Mouse (Mus musculus) kidney, embryonic 15.5 days (tissue): ENCODE results near the gene Spag6. TPM values are rescaled to one million over a fixed set of nuclear protein-coding genes. Genes with fewer than 3 reads are reported as not detected.

ENCODE experiments used
- ATAC-seq: fragments of 200-750 bp; cut with Nextera tagmentation; replicated peaks from 2 replicates; pipeline ENCODE4 v1.8.0; 2017; ENCODE audit warnings: moderate TSS enrichment; ENCODE audit not compliant: low FRiP score
- H3K27ac ChIP-seq: fragments of 300-500 bp; sonication (generic); 2 replicates; pipeline ENCODE4 v1.5.1; 2015; ENCODE audit warnings: mild to moderate bottlenecking, inconsistent platforms
- H3K27me3 ChIP-seq: fragments of 300-500 bp; sonication (generic); 2 replicates; pipeline ENCODE4 v1.6.1; 2015; ENCODE audit warnings: inconsistent platforms
- H3K36me3 ChIP-seq: fragments of 300-500 bp; sonication (generic); 2 replicates; pipeline ENCODE4 v1.6.1; 2015; ENCODE audit warnings: inconsistent platforms
- H3K4me1 ChIP-seq: fragments of 300-500 bp; sonication (generic); 2 replicates; pipeline ENCODE4 v1.6.1; 2015; ENCODE audit warnings: inconsistent platforms
- H3K4me2 ChIP-seq: fragments of 300-500 bp; sonication (generic); 2 replicates; pipeline ENCODE4 v1.6.1; 2015; ENCODE audit warnings: moderate library complexity, mild to moderate bottlenecking, inconsistent platforms
- H3K4me3 ChIP-seq: fragments of 300-500 bp; sonication (generic); replicated peaks from 2 replicates; pipeline ENCODE4 v1.5.1; 2015; ENCODE audit warnings: mild to moderate bottlenecking, inconsistent platforms
- H3K9ac ChIP-seq: fragments of 300-500 bp; sonication (generic); 2 replicates; pipeline ENCODE4 v1.6.1; 2015; ENCODE audit warnings: mild to moderate bottlenecking, inconsistent platforms
- H3K9me3 ChIP-seq: fragments of 300-500 bp; sonication (generic); replicated peaks from 2 replicates; pipeline ENCODE4 v1.6.1; 2016; ENCODE audit warnings: inconsistent platforms
- WGBS: fragments of 180-500 bp; shearing (Covaris S2); methylation state at CpG from one replicate; pipeline ENCODE4 v1.1.7; 2015; ENCODE audit warnings: mixed read lengths; 5-methylcytosine and 5-hydroxymethylcytosine counted together
- polyA plus RNA-seq: library from polyadenylated mRNA; unstranded; fragments of >200 nt; fragmentation: Nextera tagmentation; extraction: Ambion mirVana; gene quantifications from 2 replicates; pipeline ENCODE4 v1.2.1, GENCODE M21; 2015

Spag6 gene
- polyA plus RNA-seq, 1 experiment from 2014 or later = not detected

- Histone ChIP-seq H3K36me3 (no peaks in the 10 kb centered on the region), H3K4me3 (no peak overlapping the region), H3K9me3 (no peaks in the 10 kb centered on the region), H3K27me3 (no peaks in the 10 kb centered on the region), H3K4me2 (no peak overlapping the region), H3K4me1 (no peaks in the 10 kb centered on the region), H3K27ac (no peak overlapping the region), H3K9ac (no peak overlapping the region)
- WGBS = 35% methylated on average over 2 of the region's 2 CpGs
- no peak for ATAC-seq
Observed at GRCm38 (mm10) chr2:18756144-18756543, 62.3 kb downstream of the Spag6 start.

DNA sequence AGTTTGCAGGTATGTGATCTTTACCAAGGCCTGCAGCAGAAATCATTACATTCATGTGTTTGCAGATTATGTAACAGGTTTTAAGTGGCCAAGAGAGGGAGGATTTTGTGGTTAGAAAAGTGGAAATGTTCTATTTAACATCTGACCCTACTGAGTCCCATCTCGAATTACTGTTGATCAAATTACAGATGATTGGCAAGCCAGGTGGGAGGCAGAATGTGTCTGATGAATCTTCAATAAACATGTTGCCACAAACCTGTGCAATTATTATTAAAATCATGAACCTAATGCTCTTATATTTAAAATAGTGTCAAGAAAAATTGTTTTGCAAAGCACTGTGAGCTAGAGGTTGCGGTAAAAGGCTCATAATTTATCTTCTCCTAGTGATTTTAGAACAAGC, 71.0 kb downstream of the Spag6 start:
- ATAC-seq = no peak

DNA sequence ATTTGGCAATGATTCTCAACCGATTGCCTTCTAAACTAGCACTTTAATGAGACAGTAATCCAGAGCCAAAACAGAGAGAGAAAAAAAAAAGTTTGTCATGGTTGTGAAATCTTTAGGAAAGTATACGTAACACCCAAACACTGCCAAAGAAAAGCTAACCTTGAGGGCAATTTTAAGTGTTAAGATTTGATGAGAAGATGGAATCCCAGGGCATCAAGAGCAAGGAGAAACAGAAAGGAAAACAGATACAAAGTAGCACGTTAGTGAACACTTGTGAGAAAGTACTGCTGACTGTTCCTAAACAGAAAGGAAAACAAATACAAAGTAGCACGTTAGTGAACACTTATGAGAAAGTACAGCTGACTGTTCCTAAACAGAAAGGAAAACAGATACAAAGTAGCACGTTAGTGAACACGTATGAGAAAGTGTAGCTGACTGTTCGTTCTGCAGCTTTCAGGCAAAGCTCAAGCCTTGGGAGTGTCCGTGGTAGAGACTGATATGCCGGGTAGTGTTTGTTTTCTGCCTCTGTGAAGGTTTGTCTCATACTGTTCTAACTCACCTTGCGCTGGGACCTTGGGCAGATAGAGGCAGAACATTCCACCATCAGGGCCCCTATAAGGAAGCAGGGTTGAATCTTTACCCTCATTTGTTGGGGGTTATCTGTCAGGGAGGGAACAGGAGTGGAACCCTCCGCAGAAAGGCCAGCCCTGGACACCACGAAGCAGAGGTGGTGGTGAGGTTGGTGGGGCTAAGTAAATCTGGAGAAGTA, 71.8 kb downstream of the Spag6 start:
- WGBS = 43% methylated on average over 12 of the region's 12 CpGs
- H3K9me3 ChIP-seq = no peaks in the 10 kb centered on the region
- H3K27ac ChIP-seq = peak overlapping the region; percentile 96; the same call in 1 of the 2 replicates
- H3K36me3 ChIP-seq = no peaks in the 10 kb centered on the region
- H3K4me1 ChIP-seq = peaks cover 10% of the 10 kb centered on the region
- ATAC-seq = no peak
- peak overlapping the region; percentile 6 for H3K4me3 ChIP-seq
- H3K27me3 ChIP-seq = no peaks in the 10 kb centered on the region
- H3K9ac ChIP-seq = no peak overlapping the region
- H3K4me2 ChIP-seq = peak overlapping the region; percentile 80

More for the DNA sequence above, 71.0 kb downstream of the Spag6 start:
- Histone ChIP-seq H3K27me3 (no peaks in the 10 kb centered on the region), H3K36me3 (no peaks in the 10 kb centered on the region), H3K4me3 (no peak overlapping the region), H3K9me3 (no peaks in the 10 kb centered on the region), H3K4me2 (no peak overlapping the region), H3K4me1 (peaks cover 10% of the 10 kb centered on the region), H3K27ac (no peak overlapping the region), H3K9ac (no peak overlapping the region)
- 55% methylated on average over 2 of the region's 2 CpGs for WGBS

GRCm38 (mm10) chr2:18766441-18766820, 72.6 kb downstream of the Spag6 start:
- Histone ChIP-seq H3K9me3 (no peaks in the 10 kb centered on the region), H3K4me2 (peak overlapping the region; percentile 80), H3K27me3 (no peaks in the 10 kb centered on the region), H3K4me3 (peak overlapping the region; percentile 69), H3K27ac (peak overlapping the region; percentile 96), H3K9ac (peak overlapping the region; percentile 83), H3K36me3 (no peaks in the 10 kb centered on the region), H3K4me1 (peaks cover 10% of the 10 kb centered on the region)
- 33% methylated on average over 4 of the region's 4 CpGs for WGBS
- ATAC-seq = 0 out of 2 replicates have a peak, but pooled peaks have one; percentile 13

GRCm38 (mm10) chr2:18766821-18767541, 73.1 kb downstream of the Spag6 start:
- peak overlapping the region; percentile 80 for H3K4me2 ChIP-seq
- peak overlapping the region; percentile 69 for H3K4me3 ChIP-seq
- H3K9me3 ChIP-seq = no peaks in the 10 kb centered on the region
- no peaks in the 10 kb centered on the region for H3K36me3 ChIP-seq
- ATAC-seq = peak; percentile 91
- H3K27ac ChIP-seq = peak overlapping the region; percentile 96
- peaks cover 10% of the 10 kb centered on the region for H3K4me1 ChIP-seq
- no peaks in the 10 kb centered on the region for H3K27me3 ChIP-seq
- under 1% methylated on average over 56 of the region's 56 CpGs for WGBS
- peak overlapping the region; percentile 83 for H3K9ac ChIP-seq

GRCm38 (mm10) chr2:18768414-18768813, 74.6 kb downstream of the Spag6 start:
- no peak overlapping the region for H3K4me2 ChIP-seq
- H3K9me3 ChIP-seq = no peaks in the 10 kb centered on the region
- H3K27me3 ChIP-seq = no peaks in the 10 kb centered on the region
- H3K9ac ChIP-seq = no peak overlapping the region
- peaks cover 10% of the 10 kb centered on the region for H3K4me1 ChIP-seq
- H3K27ac ChIP-seq = no peak overlapping the region
- no peak for ATAC-seq
- no peak overlapping the region for H3K4me3 ChIP-seq
- 92% methylated on average over 2 of the region's 2 CpGs for WGBS
- H3K36me3 ChIP-seq = no peaks in the 10 kb centered on the region

- 58% methylated on average over 8 of the region's 8 CpGs for WGBS
- H3K9me3 ChIP-seq = no peaks in the 10 kb centered on the region
- H3K36me3 ChIP-seq = no peaks in the 10 kb centered on the region
- no peak overlapping the region for H3K27ac ChIP-seq
- H3K9ac ChIP-seq = no peak overlapping the region
- no peak for ATAC-seq
- no peaks in the 10 kb centered on the region for H3K4me1 ChIP-seq
- H3K4me2 ChIP-seq = no peak overlapping the region
- 0 out of 2 replicates have a peak, but pooled peaks cover 4% of the 10 kb centered on the region for H3K27me3 ChIP-seq
- H3K4me3 ChIP-seq = no peak overlapping the region
Observed at GRCm38 (mm10) chr2:18772413-18772812, 78.6 kb downstream of the Spag6 start.

DNA sequence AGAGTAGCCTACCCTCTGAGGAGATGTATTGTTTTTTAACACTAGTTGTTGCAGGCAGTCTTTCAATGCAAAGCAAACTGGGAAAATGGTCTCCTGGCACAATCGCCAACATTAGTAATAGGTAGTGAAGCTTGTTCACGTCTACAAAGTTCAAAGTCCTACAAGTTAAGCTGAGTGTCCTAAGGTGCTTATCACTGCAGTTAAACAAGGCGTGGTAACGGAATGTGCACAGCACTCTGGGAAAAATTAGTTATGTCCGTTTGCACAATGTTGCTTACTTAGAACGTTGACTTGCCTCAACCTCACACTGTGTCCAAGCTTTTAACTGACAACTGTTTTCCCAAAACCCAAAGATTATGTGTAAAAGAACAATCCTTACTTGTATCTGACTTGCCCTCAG, 80.5 kb downstream of the Spag6 start:
- H3K27ac ChIP-seq = no peak overlapping the region
- no peaks in the 10 kb centered on the region for H3K9me3 ChIP-seq
- WGBS = 84% methylated on average over 6 of the region's 6 CpGs
- H3K36me3 ChIP-seq = no peaks in the 10 kb centered on the region
- no peak for ATAC-seq
- 0 out of 2 replicates have a peak, but pooled peaks cover 4% of the 10 kb centered on the region for H3K27me3 ChIP-seq
- H3K4me2 ChIP-seq = no peak overlapping the region
- H3K4me3 ChIP-seq = no peak overlapping the region
- H3K4me1 ChIP-seq = peaks cover 6% of the 10 kb centered on the region; the same call in 1 of the 2 replicates
- no peak overlapping the region for H3K9ac ChIP-seq

DNA sequence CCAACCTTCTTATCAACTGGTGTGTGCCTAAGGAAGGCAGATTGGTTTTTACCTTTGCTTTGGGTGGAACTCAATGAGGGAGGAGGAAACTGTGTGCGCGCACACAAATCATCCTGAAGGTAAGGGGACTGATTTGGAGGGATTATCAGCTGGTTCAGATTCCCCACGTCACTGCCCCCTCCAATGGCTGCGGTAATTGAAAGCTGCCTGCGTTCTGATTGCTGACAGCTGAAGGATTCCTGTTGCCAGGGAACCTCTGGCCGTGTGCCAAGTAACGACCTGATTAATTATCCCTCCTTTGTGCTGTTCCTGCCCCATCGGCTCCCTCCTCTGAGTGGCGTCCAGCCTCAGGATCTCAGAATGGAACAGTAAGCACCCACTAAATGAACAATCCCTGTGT, 84.4 kb downstream of the Spag6 start:
- Histone ChIP-seq H3K9me3 (no peaks in the 10 kb centered on the region), H3K4me1 (peaks cover 6% of the 10 kb centered on the region; the same call in 1 of the 2 replicates), H3K9ac (no peak overlapping the region), H3K36me3 (no peaks in the 10 kb centered on the region), H3K4me3 (no peak overlapping the region), H3K27ac (no peak overlapping the region), H3K4me2 (peak overlapping the region; percentile 14; the same call in 1 of the 2 replicates), H3K27me3 (0 out of 2 replicates have a peak, but pooled peaks cover 4% of the 10 kb centered on the region)
- no peak for ATAC-seq
- WGBS = 19% methylated on average over 9 of the region's 9 CpGs

- Histone ChIP-seq H3K36me3 (no peaks in the 10 kb centered on the region), H3K9me3 (no peaks in the 10 kb centered on the region), H3K4me3 (no peak overlapping the region), H3K27me3 (0 out of 2 replicates have a peak, but pooled peaks cover 4% of the 10 kb centered on the region), H3K4me2 (no peak overlapping the region), H3K27ac (no peak overlapping the region), H3K9ac (no peak overlapping the region), H3K4me1 (peaks cover 6% of the 10 kb centered on the region; the same call in 1 of the 2 replicates)
- no peak for ATAC-seq
- WGBS = 57% methylated on average over 3 of the region's 3 CpGs
Observed at GRCm38 (mm10) chr2:18779830-18780229, 86.0 kb downstream of the Spag6 start.

- Histone ChIP-seq H3K4me3 (no peak overlapping the region), H3K9ac (no peak overlapping the region), H3K4me2 (no peak overlapping the region), H3K4me1 (peaks cover 6% of the 10 kb centered on the region; the same call in 1 of the 2 replicates), H3K27me3 (0 out of 2 replicates have a peak, but pooled peaks cover 3% of the 10 kb centered on the region), H3K27ac (no peak overlapping the region), H3K36me3 (no peaks in the 10 kb centered on the region), H3K9me3 (no peaks in the 10 kb centered on the region)
- ATAC-seq = no peak
- 81% methylated on average over 7 of the region's 7 CpGs for WGBS
Observed at GRCm38 (mm10) chr2:18781296-18781695, 87.5 kb downstream of the Spag6 start.

GRCm38 (mm10) chr2:18794261-18794660, 100.4 kb downstream of the Spag6 start:
- no peaks in the 10 kb centered on the region for H3K4me1 ChIP-seq
- H3K9ac ChIP-seq = no peak overlapping the region
- H3K27me3 ChIP-seq = peaks cover 26% of the 10 kb centered on the region
- WGBS = 80% methylated on average over 4 of the region's 4 CpGs
- no peak overlapping the region for H3K4me3 ChIP-seq
- no peak overlapping the region for H3K27ac ChIP-seq
- H3K36me3 ChIP-seq = no peaks in the 10 kb centered on the region
- no peak for ATAC-seq
- no peak overlapping the region for H3K4me2 ChIP-seq
- no peaks in the 10 kb centered on the region for H3K9me3 ChIP-seq
